Mouse (Mus musculus): ENCODE results near the gene Rgs3. TPM values are rescaled to one million over a fixed set of nuclear protein-coding genes. Genes with fewer than 3 reads are reported as not detected.

Rgs3 gene
- polyA plus RNA-seq, 1 experiment from 2014 or later: 63.1 TPM

- 43% methylated on average over 10 of the region's 10 CpGs for WGBS
- Histone ChIP-seq H3K9me3 (replicated peaks; ENCODE audit: control insufficient read depth, low read length) (no peaks in the 10 kb centered on the region), H3K4me3 (ENCODE audit: low read length) (no peak overlapping the region), H3K36me3 (ENCODE audit: control insufficient read depth, insufficient read depth) (no peaks in the 10 kb centered on the region), H3K27ac (ENCODE audit: low read length) (no peak overlapping the region), H3K9ac (ENCODE audit: low read length) (no peak overlapping the region), H3K4me1 (ENCODE audit: control insufficient read depth, insufficient read depth, low read length) (peaks cover 25% of the 10 kb centered on the region), H3K27me3 (ENCODE audit: control insufficient read depth, insufficient read depth, low read length) (no peaks in the 10 kb centered on the region), H3K4me2 (ENCODE audit: low read depth, low read length) (no peak overlapping the region)
- no peak; the same call in 1 of the 2 replicates for ATAC-seq (replicated peaks; ENCODE audit: extremely low read depth, insufficient read depth, low FRiP score)
Observed at GRCm38 (mm10) chr4:62744534-62744956, 184.9 kb downstream of the Rgs3 start.

GRCm38 (mm10) chr4:62744985-62745638 lies 185.5 kb downstream of the Rgs3 start:
- Histone ChIP-seq H3K36me3 (ENCODE audit: control insufficient read depth, insufficient read depth) (no peaks in the 10 kb centered on the region), H3K27ac (ENCODE audit: low read length) (no peak overlapping the region), H3K9me3 (replicated peaks; ENCODE audit: control insufficient read depth, low read length) (no peaks in the 10 kb centered on the region), H3K4me2 (ENCODE audit: low read depth, low read length) (no peak overlapping the region), H3K9ac (ENCODE audit: low read length) (no peak overlapping the region), H3K4me3 (ENCODE audit: low read length) (no peak overlapping the region), H3K27me3 (ENCODE audit: control insufficient read depth, insufficient read depth, low read length) (no peaks in the 10 kb centered on the region), H3K4me1 (ENCODE audit: control insufficient read depth, insufficient read depth, low read length) (peaks cover 25% of the 10 kb centered on the region)
- WGBS: 67% methylated on average over 1 of the region's 1 CpGs
- ATAC-seq (replicated peaks; ENCODE audit: extremely low read depth, insufficient read depth, low FRiP score): no peak

Other genes starting within 250 kb of the Rgs3 start
- gene Fkbp15, start 199.3 kb upstream of the Rgs3 start, polyA plus RNA-seq (2015; fragmentation: Nextera tagmentation; extraction: Ambion mirVana): 18.0 and 18.9 TPM in 2 replicates
- gene Slc31a1, start 199.1 kb upstream of the Rgs3 start, polyA plus RNA-seq (2015; fragmentation: Nextera tagmentation; extraction: Ambion mirVana): 42.3 and 43.0 TPM in 2 replicates
- gene Cdc26, start 151.2 kb upstream of the Rgs3 start, polyA plus RNA-seq (2015; fragmentation: Nextera tagmentation; extraction: Ambion mirVana): 83.0 and 85.5 TPM in 2 replicates
- gene Prpf4, start 151.1 kb upstream of the Rgs3 start, polyA plus RNA-seq (2015; fragmentation: Nextera tagmentation; extraction: Ambion mirVana): 12.8 and 15.0 TPM in 2 replicates
- gene Rnf183, start 124.6 kb upstream of the Rgs3 start, polyA plus RNA-seq (2015; fragmentation: Nextera tagmentation; extraction: Ambion mirVana): 0.17 and 0.26 TPM in 2 replicates
- 3.1 and 4.8 TPM in 2 replicates for gene Wdr31, start 89.0 kb upstream of the Rgs3 start, polyA plus RNA-seq (2015; fragmentation: Nextera tagmentation; extraction: Ambion mirVana)
- 3.4 and 6.3 TPM in 2 replicates for gene Bspry, start 79.8 kb upstream of the Rgs3 start, polyA plus RNA-seq (2015; fragmentation: Nextera tagmentation; extraction: Ambion mirVana)
- gene Hdhd3, start 56.4 kb upstream of the Rgs3 start, polyA plus RNA-seq (2015; fragmentation: Nextera tagmentation; extraction: Ambion mirVana): 9.6 and 10.0 TPM in 2 replicates
- gene Alad, start 39.9 kb upstream of the Rgs3 start, polyA plus RNA-seq (2015; fragmentation: Nextera tagmentation; extraction: Ambion mirVana): 57.6 and 69.8 TPM in 2 replicates
- 47.8 and 51.4 TPM in 2 replicates for gene Pole3, start 34.8 kb upstream of the Rgs3 start, polyA plus RNA-seq (2015; fragmentation: Nextera tagmentation; extraction: Ambion mirVana)
- gene 4933430I17Rik, start 34.5 kb upstream of the Rgs3 start, polyA plus RNA-seq (2015; fragmentation: Nextera tagmentation; extraction: Ambion mirVana): 0.32 and 0.41 TPM in 2 replicates